Mouse (Mus musculus) kidney, embryonic 14.5 days (tissue): Measurements from ENCODE around the gene Fndc3b. TPM values are rescaled to one million over a fixed set of nuclear protein-coding genes. Genes with fewer than 3 reads are reported as not detected.

Source experiments
- ATAC-seq: fragments of 200-750 bp; cut with Nextera tagmentation; 2 replicates; pipeline ENCODE4 v1.8.0; 2017; ENCODE audit warnings: moderate number of reproducible peaks, mild to moderate bottlenecking, moderate TSS enrichment, moderate library complexity; ENCODE audit not compliant: low FRiP score, low TSS enrichment
- H3K27ac ChIP-seq: fragments of 300-500 bp; sonication (generic); 2 replicates; pipeline ENCODE4 v1.5.1; 2014; ENCODE audit warnings: low read depth, mild to moderate bottlenecking, low read length, moderate library complexity, mixed read lengths
- H3K27me3 ChIP-seq: fragments of 300-500 bp; sonication (generic); 2 replicates; pipeline ENCODE4 v1.6.1; 2014; ENCODE audit warnings: mild to moderate bottlenecking, low read length; ENCODE audit not compliant: control insufficient read depth, insufficient read depth
- H3K36me3 ChIP-seq: fragments of 300-500 bp; sonication (generic); 2 replicates; pipeline ENCODE4 v1.6.1; 2014; ENCODE audit warnings: low read length, mixed read lengths; ENCODE audit not compliant: control insufficient read depth, insufficient read depth
- H3K4me1 ChIP-seq: fragments of 300-500 bp; sonication (generic); 2 replicates; pipeline ENCODE4 v1.6.1; 2014; ENCODE audit warnings: low read length, mixed read lengths; ENCODE audit not compliant: control insufficient read depth, insufficient read depth
- H3K4me2 ChIP-seq: fragments of 300-500 bp; sonication (generic); replicated peaks from 2 replicates; pipeline ENCODE4 v1.6.1; 2014; ENCODE audit warnings: low read depth, mild to moderate bottlenecking, low read length
- H3K4me3 ChIP-seq: fragments of 300-500 bp; sonication (generic); 2 replicates; pipeline ENCODE4 v1.5.1; 2014; ENCODE audit warnings: mild to moderate bottlenecking, low read length
- H3K9ac ChIP-seq: fragments of 300-500 bp; sonication (generic); 2 replicates; pipeline ENCODE4 v1.6.1; 2014; ENCODE audit warnings: low read depth, mild to moderate bottlenecking, low read length, moderate library complexity
- H3K9me3 ChIP-seq: fragments of 300-500 bp; sonication (generic); 2 replicates; pipeline ENCODE4 v1.6.1; 2016; ENCODE audit warnings: low read length; ENCODE audit not compliant: control insufficient read depth
- WGBS: fragments of 180-500 bp; shearing (Covaris S2); extraction: QIAGEN DNeasy Blood & Tissue Kit; methylation state at CpG from one replicate; pipeline ENCODE4 v1.1.7; 2014; 5-methylcytosine and 5-hydroxymethylcytosine counted together
- polyA plus RNA-seq: library from polyadenylated mRNA; unstranded; fragments of >200 nt; fragmentation: Nextera tagmentation; extraction: Ambion mirVana; gene quantifications from 2 replicates; pipeline ENCODE4 v1.2.1, GENCODE M21; 2014

The Fndc3b gene
- polyA plus RNA-seq, 1 experiment from 2014 or later = 28.7 TPM

- no peak overlapping the region for H3K4me2 ChIP-seq
- H3K27ac ChIP-seq = no peak overlapping the region
- H3K4me3 ChIP-seq = no peak overlapping the region
- H3K36me3 ChIP-seq = 0 out of 2 replicates have a peak, but pooled peaks cover 5% of the 10 kb centered on the region
- H3K9ac ChIP-seq = no peak overlapping the region
- no peak for ATAC-seq
- no peaks in the 10 kb centered on the region for H3K27me3 ChIP-seq
- no peaks in the 10 kb centered on the region for H3K9me3 ChIP-seq
- WGBS = 88% methylated on average over 5 of the region's 5 CpGs
- peaks cover 31% of the 10 kb centered on the region for H3K4me1 ChIP-seq
Measured at GRCm38 (mm10) chr3:27611986-27612385, 99.1 kb downstream of the Fndc3b start.

- Histone ChIP-seq H3K27me3 (no peaks in the 10 kb centered on the region), H3K4me3 (no peak overlapping the region), H3K4me2 (no peak overlapping the region), H3K36me3 (0 out of 2 replicates have a peak, but pooled peaks cover 5% of the 10 kb centered on the region), H3K27ac (peak overlapping the region; percentile 42; the same call in 1 of the 2 replicates), H3K4me1 (peaks cover 24% of the 10 kb centered on the region), H3K9me3 (no peaks in the 10 kb centered on the region), H3K9ac (no peak overlapping the region)
- ATAC-seq = no peak
- WGBS = 63% methylated on average over 4 of the region's 4 CpGs
Measured at GRCm38 (mm10) chr3:27610547-27610946, 100.6 kb downstream of the Fndc3b start.

- no peak for ATAC-seq
- 68% methylated on average over 1 of the region's 1 CpGs for WGBS
- no peak overlapping the region for H3K9ac ChIP-seq
- H3K4me1 ChIP-seq = peaks cover 24% of the 10 kb centered on the region
- no peak overlapping the region for H3K4me3 ChIP-seq
- H3K4me2 ChIP-seq = no peak overlapping the region
- no peaks in the 10 kb centered on the region for H3K27me3 ChIP-seq
- no peak overlapping the region for H3K27ac ChIP-seq
- 0 out of 2 replicates have a peak, but pooled peaks cover 3% of the 10 kb centered on the region for H3K36me3 ChIP-seq
- H3K9me3 ChIP-seq = no peaks in the 10 kb centered on the region
Measured at GRCm38 (mm10) chr3:27610089-27610488, 101.0 kb downstream of the Fndc3b start.

GRCm38 (mm10) chr3:27607796-27608151, 103.3 kb downstream of the Fndc3b start:
- Histone ChIP-seq H3K4me3 (no peak overlapping the region), H3K9ac (no peak overlapping the region), H3K27ac (peak overlapping the region; percentile 25; the same call in 1 of the 2 replicates), H3K4me2 (no peak overlapping the region), H3K36me3 (no peaks in the 10 kb centered on the region), H3K27me3 (no peaks in the 10 kb centered on the region), H3K9me3 (no peaks in the 10 kb centered on the region), H3K4me1 (peaks cover 30% of the 10 kb centered on the region)
- no peak for ATAC-seq
- 45% methylated on average over 7 of the region's 7 CpGs for WGBS

GRCm38 (mm10) chr3:27607081-27607795, 103.9 kb downstream of the Fndc3b start:
- Histone ChIP-seq H3K4me2 (no peak overlapping the region), H3K4me1 (peaks cover 25% of the 10 kb centered on the region), H3K27ac (peak overlapping the region; percentile 25; the same call in 1 of the 2 replicates), H3K27me3 (no peaks in the 10 kb centered on the region), H3K4me3 (no peak overlapping the region), H3K9ac (no peak overlapping the region), H3K9me3 (no peaks in the 10 kb centered on the region), H3K36me3 (no peaks in the 10 kb centered on the region)
- peak; percentile 81 for ATAC-seq
- WGBS = 38% methylated on average over 9 of the region's 9 CpGs

GRCm38 (mm10) chr3:27606626-27607025, 104.5 kb downstream of the Fndc3b start:
- H3K9ac ChIP-seq = no peak overlapping the region
- ATAC-seq = no peak
- peaks cover 25% of the 10 kb centered on the region for H3K4me1 ChIP-seq
- no peaks in the 10 kb centered on the region for H3K9me3 ChIP-seq
- 71% methylated on average over 6 of the region's 6 CpGs for WGBS
- H3K27me3 ChIP-seq = no peaks in the 10 kb centered on the region
- peak overlapping the region; percentile 1; the same call in 1 of the 2 replicates for H3K27ac ChIP-seq
- H3K4me3 ChIP-seq = no peak overlapping the region
- no peak overlapping the region for H3K4me2 ChIP-seq
- H3K36me3 ChIP-seq = no peaks in the 10 kb centered on the region

- Histone ChIP-seq H3K9me3 (no peaks in the 10 kb centered on the region), H3K4me2 (no peak overlapping the region), H3K36me3 (no peaks in the 10 kb centered on the region), H3K4me3 (no peak overlapping the region), H3K4me1 (peaks cover 34% of the 10 kb centered on the region), H3K27ac (no peak overlapping the region), H3K9ac (no peak overlapping the region), H3K27me3 (no peaks in the 10 kb centered on the region)
- WGBS = 90% methylated on average over 4 of the region's 4 CpGs
- ATAC-seq = no peak
Measured at GRCm38 (mm10) chr3:27605613-27606012, 105.5 kb downstream of the Fndc3b start.

GRCm38 (mm10) chr3:27605081-27605480, 106.0 kb downstream of the Fndc3b start:
- Histone ChIP-seq H3K9ac (no peak overlapping the region), H3K4me1 (peaks cover 39% of the 10 kb centered on the region), H3K36me3 (no peaks in the 10 kb centered on the region), H3K9me3 (no peaks in the 10 kb centered on the region), H3K4me2 (no peak overlapping the region), H3K27me3 (no peaks in the 10 kb centered on the region), H3K4me3 (no peak overlapping the region), H3K27ac (no peak overlapping the region)
- WGBS = 79% methylated on average over 3 of the region's 3 CpGs
- no peak for ATAC-seq

GRCm38 (mm10) chr3:27604629-27605028, 106.5 kb downstream of the Fndc3b start:
- Histone ChIP-seq H3K4me2 (no peak overlapping the region), H3K9ac (no peak overlapping the region), H3K4me3 (no peak overlapping the region), H3K27ac (no peak overlapping the region), H3K9me3 (no peaks in the 10 kb centered on the region), H3K4me1 (peaks cover 41% of the 10 kb centered on the region), H3K27me3 (no peaks in the 10 kb centered on the region), H3K36me3 (no peaks in the 10 kb centered on the region)
- no peak for ATAC-seq
- 79% methylated on average over 4 of the region's 4 CpGs for WGBS
